Mouse (Mus musculus): ENCODE measurements at regions not wholly inside any gene's neighbourhood (a gene's known extent, or its start where the extent isn't known, plus 50 kb on each side); places are given as distances from the start of the nearest gene placed in this dataset.
"Not testable (repeated sequence)": the region's sequence is repeated elsewhere in the genome, so short reads cannot be mapped to it uniquely, and the experiment has no call there.

- H3K4me1 ChIP-seq (ENCODE audit: control insufficient read depth, insufficient read depth, low read length) = no peaks in the 10 kb centered on the region
- TF ChIP-seq CTCF (IDR thresholded peaks at IDR 0.05; ENCODE audit: extremely low read depth, insufficient read depth, low read length) = no peak
- TF ChIP-seq POLR2A (IDR thresholded peaks at IDR 0.05; ENCODE audit: extremely low read depth, insufficient read depth, low read length) = no peak
- H3K4me3 ChIP-seq (ENCODE audit: insufficient read depth, low read length) = no peak overlapping the region
- H3K27ac ChIP-seq (ENCODE audit: insufficient read depth, low read length) = no peak overlapping the region
Measured at GRCm38 (mm10) chr12:77599391-77599790, 361.5 kb downstream of the Fut8 start.

DNA sequence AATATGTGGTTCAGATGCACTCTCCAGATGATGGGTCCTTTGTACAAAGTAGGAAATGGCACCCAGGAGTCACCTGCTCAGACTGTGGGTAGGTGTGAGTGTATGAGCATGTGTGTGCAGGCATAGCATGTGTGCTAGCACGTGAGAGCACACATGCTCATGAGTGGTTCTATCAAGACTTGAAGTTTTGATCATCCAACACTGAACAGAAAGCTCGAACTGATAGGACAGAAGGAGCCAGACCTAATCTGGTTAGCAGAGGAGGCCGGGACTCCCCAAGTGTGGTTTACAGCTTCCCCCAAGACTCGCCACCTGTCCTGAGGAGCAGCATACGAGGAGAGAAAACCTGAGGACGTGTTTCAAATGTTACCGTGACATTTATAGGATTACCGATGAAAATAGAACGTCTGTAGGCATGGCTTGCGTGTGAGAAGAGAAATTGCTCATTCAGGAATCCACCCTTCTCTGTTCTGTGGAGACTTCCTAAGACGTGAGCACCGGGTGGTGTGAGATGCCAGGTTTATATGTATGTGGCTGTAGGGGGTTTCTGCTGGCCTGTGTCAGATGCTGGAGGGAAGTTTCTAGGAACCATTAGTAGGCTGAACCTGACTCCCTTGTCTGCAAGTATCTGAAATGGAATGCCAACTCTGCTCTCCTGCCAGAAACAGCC, 366.0 kb downstream of the Fut8 start:
- no peak overlapping the region for H3K27ac ChIP-seq (ENCODE audit: insufficient read depth, low read length)
- TF ChIP-seq CTCF (IDR thresholded peaks at IDR 0.05; ENCODE audit: extremely low read depth, insufficient read depth, low read length) (no peak), POLR2A (IDR thresholded peaks at IDR 0.05; ENCODE audit: extremely low read depth, insufficient read depth, low read length) (no peak)
- no peak overlapping the region for H3K4me3 ChIP-seq (ENCODE audit: insufficient read depth, low read length)
- H3K4me1 ChIP-seq (ENCODE audit: control insufficient read depth, insufficient read depth, low read length) = no peaks in the 10 kb centered on the region

GRCm38 (mm10) chr12:77617552-77617951, 379.6 kb downstream of the Fut8 start:
- Histone ChIP-seq H3K4me3 (ENCODE audit: insufficient read depth, low read length) (no peak overlapping the region), H3K27ac (ENCODE audit: insufficient read depth, low read length) (no peak overlapping the region), H3K4me1 (ENCODE audit: control insufficient read depth, insufficient read depth, low read length) (no peaks in the 10 kb centered on the region)
- no peak for TF ChIP-seq CTCF (IDR thresholded peaks at IDR 0.05; ENCODE audit: extremely low read depth, insufficient read depth, low read length)
- no peak for TF ChIP-seq POLR2A (IDR thresholded peaks at IDR 0.05; ENCODE audit: extremely low read depth, insufficient read depth, low read length)

- TF ChIP-seq CTCF (IDR thresholded peaks at IDR 0.05; ENCODE audit: extremely low read depth, insufficient read depth, low read length) (no peak), POLR2A (IDR thresholded peaks at IDR 0.05; ENCODE audit: extremely low read depth, insufficient read depth, low read length) (no peak)
- Histone ChIP-seq H3K27ac (ENCODE audit: insufficient read depth, low read length) (no peak overlapping the region), H3K4me3 (ENCODE audit: insufficient read depth, low read length) (no peak overlapping the region), H3K4me1 (ENCODE audit: control insufficient read depth, insufficient read depth, low read length) (no peaks in the 10 kb centered on the region)
Measured at GRCm38 (mm10) chr12:77622243-77622642, 384.3 kb downstream of the Fut8 start.

GRCm38 (mm10) chr12:77624323-77624722, 386.4 kb downstream of the Fut8 start:
- not testable (repeated sequence) for H3K27ac ChIP-seq (ENCODE audit: insufficient read depth, low read length); H3K4me1 ChIP-seq (ENCODE audit: control insufficient read depth, insufficient read depth, low read length); H3K4me3 ChIP-seq (ENCODE audit: insufficient read depth, low read length)

DNA sequence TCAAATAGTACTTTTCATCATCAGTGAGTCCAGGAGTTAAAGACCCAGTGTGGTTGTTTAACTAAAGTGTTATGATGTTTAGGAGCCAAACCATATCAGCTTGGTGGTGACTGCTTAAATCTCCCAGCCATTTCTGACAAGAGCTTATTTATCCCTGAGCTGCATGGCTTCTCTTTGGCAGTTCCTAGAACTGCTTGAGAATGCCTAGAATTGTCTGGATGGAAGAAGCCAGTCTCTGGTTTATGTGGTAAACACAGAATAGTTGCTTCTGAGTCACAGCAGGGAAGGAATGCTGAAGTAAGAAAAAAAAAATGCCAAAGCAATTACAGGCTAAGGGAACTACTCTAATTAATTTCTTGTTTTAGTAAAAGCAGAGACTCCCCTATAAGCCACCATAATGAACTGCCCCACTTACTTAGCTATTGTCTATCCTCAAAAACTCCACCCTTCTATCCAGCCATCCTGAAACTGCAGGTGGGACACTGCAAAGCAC, 390.5 kb downstream of the Fut8 start:
- no peak for TF ChIP-seq POLR2A (IDR thresholded peaks at IDR 0.05; ENCODE audit: extremely low read depth, insufficient read depth, low read length)
- no peak for TF ChIP-seq CTCF (IDR thresholded peaks at IDR 0.05; ENCODE audit: extremely low read depth, insufficient read depth, low read length)
- no peak overlapping the region for H3K27ac ChIP-seq (ENCODE audit: insufficient read depth, low read length)
- H3K4me3 ChIP-seq (ENCODE audit: insufficient read depth, low read length) = no peak overlapping the region
- H3K4me1 ChIP-seq (ENCODE audit: control insufficient read depth, insufficient read depth, low read length) = no peaks in the 10 kb centered on the region

GRCm38 (mm10) chr12:77633981-77634650, 396.2 kb downstream of the Fut8 start:
- Histone ChIP-seq H3K4me3 (ENCODE audit: insufficient read depth, low read length) (no peak overlapping the region), H3K4me1 (ENCODE audit: control insufficient read depth, insufficient read depth, low read length) (no peaks in the 10 kb centered on the region), H3K27ac (ENCODE audit: insufficient read depth, low read length) (no peak overlapping the region)
- TF ChIP-seq POLR2A (IDR thresholded peaks at IDR 0.05; ENCODE audit: extremely low read depth, insufficient read depth, low read length) (no peak), CTCF (IDR thresholded peaks at IDR 0.05; ENCODE audit: extremely low read depth, insufficient read depth, low read length) (no peak)

GRCm38 (mm10) chr12:77638266-77638665, 400.3 kb downstream of the Fut8 start:
- no peak overlapping the region for H3K27ac ChIP-seq (ENCODE audit: insufficient read depth, low read length)
- H3K4me3 ChIP-seq (ENCODE audit: insufficient read depth, low read length) = no peak overlapping the region
- no peak for TF ChIP-seq CTCF (IDR thresholded peaks at IDR 0.05; ENCODE audit: extremely low read depth, insufficient read depth, low read length)
- no peak for TF ChIP-seq POLR2A (IDR thresholded peaks at IDR 0.05; ENCODE audit: extremely low read depth, insufficient read depth, low read length)

DNA sequence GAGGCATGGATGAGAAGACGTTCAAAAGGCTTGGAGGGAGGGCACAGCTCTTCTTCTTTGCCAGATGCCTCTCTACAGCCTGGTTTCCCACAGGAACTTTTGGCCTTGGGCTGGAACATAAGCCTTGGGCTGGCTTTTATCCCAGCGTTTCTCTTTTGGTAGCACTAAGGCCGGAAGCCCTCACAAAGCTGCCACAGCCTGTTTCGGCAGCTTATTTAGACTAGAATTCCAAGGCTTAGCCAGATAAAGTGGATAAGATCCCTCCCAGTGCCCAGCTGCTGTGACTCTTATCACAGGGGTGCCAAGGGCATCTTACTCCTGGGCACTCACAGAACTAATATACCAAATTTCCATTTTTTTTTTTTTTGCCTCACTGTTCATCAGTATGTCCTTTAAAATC, 404.4 kb downstream of the Fut8 start:
- Histone ChIP-seq H3K4me1 (ENCODE audit: control insufficient read depth, insufficient read depth, low read length) (no peaks in the 10 kb centered on the region), H3K27ac (ENCODE audit: insufficient read depth, low read length) (no peak overlapping the region), H3K4me3 (ENCODE audit: insufficient read depth, low read length) (no peak overlapping the region)
- TF ChIP-seq CTCF (IDR thresholded peaks at IDR 0.05; ENCODE audit: extremely low read depth, insufficient read depth, low read length) = no peak
- no peak for TF ChIP-seq POLR2A (IDR thresholded peaks at IDR 0.05; ENCODE audit: extremely low read depth, insufficient read depth, low read length)

More at GRCm38 (mm10) chr12:77638266-77638665, 400.3 kb downstream of the Fut8 start:
- H3K4me1 ChIP-seq (ENCODE audit: control insufficient read depth, insufficient read depth, low read length) = no peaks in the 10 kb centered on the region

DNA sequence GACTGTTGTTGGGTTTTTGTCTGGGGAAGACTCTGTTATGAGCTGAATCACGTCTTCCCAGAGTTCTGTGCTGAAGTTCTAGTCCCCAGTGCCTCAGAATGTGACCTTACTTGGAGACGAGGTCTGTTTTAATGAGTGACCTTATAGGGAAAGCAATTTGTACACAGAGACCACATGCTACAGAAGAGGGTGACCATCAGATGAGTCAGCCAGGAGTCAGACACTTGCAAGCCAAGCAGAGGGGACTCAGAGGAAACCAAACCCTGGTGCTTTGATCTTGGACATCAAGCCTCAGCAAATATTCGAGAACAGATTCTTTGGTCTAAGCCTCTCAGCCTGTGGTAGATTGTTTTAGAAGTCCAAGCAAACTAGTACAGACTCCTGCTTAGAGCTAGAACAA, 409.9 kb downstream of the Fut8 start:
- Histone ChIP-seq H3K4me3 (ENCODE audit: insufficient read depth, low read length) (no peak overlapping the region), H3K27ac (ENCODE audit: insufficient read depth, low read length) (no peak overlapping the region), H3K4me1 (ENCODE audit: control insufficient read depth, insufficient read depth, low read length) (no peaks in the 10 kb centered on the region)
- no peak for TF ChIP-seq CTCF (IDR thresholded peaks at IDR 0.05; ENCODE audit: extremely low read depth, insufficient read depth, low read length)
- no peak for TF ChIP-seq POLR2A (IDR thresholded peaks at IDR 0.05; ENCODE audit: extremely low read depth, insufficient read depth, low read length)
